Mouse (Mus musculus): Measurements from ENCODE around the gene Ets1. TPM values are rescaled to one million over a fixed set of nuclear protein-coding genes. Genes with fewer than 3 reads are reported as not detected.

The Ets1 gene
- polyA plus RNA-seq, 1 experiment from 2014 or later = 48.5 TPM

GRCm38 (mm10) chr9:32607218-32607617 is 28.8 kb upstream of the Ets1 start:
- Histone ChIP-seq H3K27ac (no peak overlapping the region), H3K36me3 (no peaks in the 10 kb centered on the region), H3K4me2 (no peak overlapping the region), H3K4me1 (replicated peaks) (peaks cover 17% of the 10 kb centered on the region), H3K27me3 (peaks cover 4% of the 10 kb centered on the region; the same call in 1 of the 2 replicates), H3K9ac (replicated peaks) (no peak overlapping the region), H3K4me3 (replicated peaks) (no peak overlapping the region), H3K9me3 (no peaks in the 10 kb centered on the region)
- 20% methylated on average over 7 of the region's 7 CpGs for WGBS
- no peak for ATAC-seq (ENCODE audit: insufficient number of reproducible peaks, insufficient read depth, low FRiP score, low TSS enrichment, low read depth)

DNA sequence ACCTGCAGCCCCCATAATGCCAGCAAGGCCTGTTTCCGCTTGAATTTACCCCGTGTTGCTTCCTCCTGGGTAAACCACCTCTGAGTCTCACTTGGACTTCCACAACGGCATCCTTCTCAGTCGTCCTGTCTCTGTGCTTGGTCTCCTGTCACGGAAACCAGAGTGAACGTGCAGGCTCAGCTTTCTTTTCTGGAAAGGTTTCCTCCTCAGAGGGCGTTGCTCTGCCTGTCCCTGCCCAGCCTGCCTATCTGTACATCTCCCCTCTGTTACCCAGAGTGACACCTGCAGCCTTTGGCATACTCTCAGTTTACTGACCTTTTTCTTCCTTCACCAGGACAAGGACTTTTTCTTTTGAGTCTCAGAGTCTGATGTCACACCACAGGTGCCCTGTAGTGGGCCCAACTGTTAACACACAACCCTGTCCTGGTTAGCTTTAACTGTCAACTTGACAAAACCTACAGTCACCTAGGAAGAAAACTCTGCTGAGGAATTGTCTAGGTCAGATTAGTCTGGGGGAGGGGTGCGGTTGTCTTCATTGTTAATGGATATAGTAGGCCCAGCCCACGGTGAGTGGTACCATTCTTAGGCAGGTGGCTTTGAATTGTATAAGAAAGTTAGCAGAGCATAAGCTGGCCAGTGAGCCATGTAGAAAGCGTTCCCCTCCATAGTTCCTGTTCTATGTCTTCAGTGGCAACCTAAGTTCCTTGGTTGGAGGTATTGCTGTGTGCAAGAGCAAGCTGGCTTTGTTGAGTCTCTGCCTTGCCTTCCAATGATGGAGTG is 27.0 kb upstream of the Ets1 start:
- no peak overlapping the region for H3K4me3 ChIP-seq (replicated peaks)
- no peak for ATAC-seq (ENCODE audit: insufficient number of reproducible peaks, insufficient read depth, low FRiP score, low TSS enrichment, low read depth)
- WGBS = 84% methylated on average over 10 of the region's 10 CpGs
- no peaks in the 10 kb centered on the region for H3K9me3 ChIP-seq
- no peak overlapping the region for H3K4me2 ChIP-seq
- peaks cover 4% of the 10 kb centered on the region; the same call in 1 of the 2 replicates for H3K27me3 ChIP-seq
- no peak overlapping the region for H3K27ac ChIP-seq
- H3K9ac ChIP-seq (replicated peaks) = no peak overlapping the region
- peaks cover 25% of the 10 kb centered on the region for H3K4me1 ChIP-seq (replicated peaks)
- H3K36me3 ChIP-seq = no peaks in the 10 kb centered on the region

- H3K9me3 ChIP-seq = no peaks in the 10 kb centered on the region
- H3K4me3 ChIP-seq (replicated peaks) = no peak overlapping the region
- no peak overlapping the region for H3K27ac ChIP-seq
- peaks cover 25% of the 10 kb centered on the region for H3K4me1 ChIP-seq (replicated peaks)
- no peak overlapping the region for H3K9ac ChIP-seq (replicated peaks)
- H3K4me2 ChIP-seq = no peak overlapping the region
- peaks cover 7% of the 10 kb centered on the region for H3K27me3 ChIP-seq
- WGBS = 88% methylated on average over 8 of the region's 8 CpGs
- no peak for ATAC-seq (ENCODE audit: insufficient number of reproducible peaks, insufficient read depth, low FRiP score, low TSS enrichment, low read depth)
- H3K36me3 ChIP-seq = no peaks in the 10 kb centered on the region
These were observed 25.8 kb upstream of the Ets1 start for GRCm38 (mm10) chr9:32610218-32610617.

- Histone ChIP-seq H3K27ac (no peak overlapping the region), H3K9ac (replicated peaks) (no peak overlapping the region), H3K36me3 (no peaks in the 10 kb centered on the region), H3K4me3 (replicated peaks) (no peak overlapping the region), H3K27me3 (peaks cover 7% of the 10 kb centered on the region), H3K4me1 (replicated peaks) (peaks cover 25% of the 10 kb centered on the region), H3K4me2 (no peak overlapping the region), H3K9me3 (no peaks in the 10 kb centered on the region)
- no peak for ATAC-seq (ENCODE audit: insufficient number of reproducible peaks, insufficient read depth, low FRiP score, low TSS enrichment, low read depth)
- 56% methylated on average over 4 of the region's 4 CpGs for WGBS
These were observed 25.4 kb upstream of the Ets1 start for GRCm38 (mm10) chr9:32610631-32611030.

GRCm38 (mm10) chr9:32611340-32611739 is 24.7 kb upstream of the Ets1 start:
- Histone ChIP-seq H3K4me2 (no peak overlapping the region), H3K27me3 (peaks cover 3% of the 10 kb centered on the region; the same call in 1 of the 2 replicates), H3K27ac (no peak overlapping the region), H3K9me3 (no peaks in the 10 kb centered on the region), H3K9ac (replicated peaks) (no peak overlapping the region), H3K4me3 (replicated peaks) (no peak overlapping the region), H3K4me1 (replicated peaks) (peaks cover 25% of the 10 kb centered on the region), H3K36me3 (no peaks in the 10 kb centered on the region)
- WGBS = 89% methylated on average over 4 of the region's 4 CpGs
- no peak for ATAC-seq (ENCODE audit: insufficient number of reproducible peaks, insufficient read depth, low FRiP score, low TSS enrichment, low read depth)

- H3K4me1 ChIP-seq (replicated peaks) = peaks cover 18% of the 10 kb centered on the region
- WGBS = 84% methylated on average over 5 of the region's 5 CpGs
- H3K9me3 ChIP-seq = no peaks in the 10 kb centered on the region
- no peak overlapping the region for H3K9ac ChIP-seq (replicated peaks)
- ATAC-seq (ENCODE audit: insufficient number of reproducible peaks, insufficient read depth, low FRiP score, low TSS enrichment, low read depth) = no peak
- no peak overlapping the region for H3K27ac ChIP-seq
- H3K4me2 ChIP-seq = no peak overlapping the region
- no peak overlapping the region for H3K4me3 ChIP-seq (replicated peaks)
- no peaks in the 10 kb centered on the region for H3K36me3 ChIP-seq
- H3K27me3 ChIP-seq = peaks cover 3% of the 10 kb centered on the region; the same call in 1 of the 2 replicates
These were observed 23.6 kb upstream of the Ets1 start for GRCm38 (mm10) chr9:32612426-32612825.

DNA sequence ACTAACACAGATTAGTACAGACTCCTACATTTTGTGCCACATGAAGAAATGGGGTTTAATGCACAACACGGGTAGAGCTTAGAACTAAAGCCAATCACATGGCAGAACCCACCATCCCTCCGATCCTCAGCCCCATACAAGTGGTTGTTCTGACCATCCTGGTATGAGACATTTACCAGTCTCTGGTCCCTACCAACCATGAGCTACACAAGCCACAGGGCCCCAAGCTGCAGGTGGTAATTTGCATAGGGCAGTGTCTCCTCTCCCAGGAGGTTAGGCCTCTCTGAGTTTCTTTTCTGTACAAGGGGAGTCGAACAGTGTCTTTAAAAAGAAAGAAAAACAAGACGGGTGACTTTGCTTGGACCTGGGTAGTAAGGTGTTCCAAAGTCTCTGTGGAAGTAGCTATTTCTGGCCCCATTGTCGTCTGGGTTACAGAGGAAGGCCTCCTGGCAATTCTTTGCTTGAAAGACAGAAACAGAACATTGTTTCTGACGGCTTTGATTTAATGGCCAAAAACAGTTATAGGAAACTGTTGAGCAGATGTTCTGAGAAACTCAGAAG is 23.1 kb upstream of the Ets1 start:
- Histone ChIP-seq H3K4me3 (replicated peaks) (no peak overlapping the region), H3K27me3 (peaks cover 3% of the 10 kb centered on the region; the same call in 1 of the 2 replicates), H3K4me1 (replicated peaks) (peaks cover 14% of the 10 kb centered on the region), H3K9ac (replicated peaks) (no peak overlapping the region), H3K36me3 (no peaks in the 10 kb centered on the region), H3K9me3 (no peaks in the 10 kb centered on the region), H3K4me2 (no peak overlapping the region), H3K27ac (no peak overlapping the region)
- WGBS = 56% methylated on average over 6 of the region's 6 CpGs
- ATAC-seq (ENCODE audit: insufficient number of reproducible peaks, insufficient read depth, low FRiP score, low TSS enrichment, low read depth) = no peak

GRCm38 (mm10) chr9:32614191-32614590 is 21.8 kb upstream of the Ets1 start:
- H3K9ac ChIP-seq (replicated peaks) = no peak overlapping the region
- H3K4me3 ChIP-seq (replicated peaks) = no peak overlapping the region
- peaks cover 14% of the 10 kb centered on the region for H3K4me1 ChIP-seq (replicated peaks)
- no peaks in the 10 kb centered on the region for H3K9me3 ChIP-seq
- H3K27ac ChIP-seq = no peak overlapping the region
- 86% methylated on average over 9 of the region's 9 CpGs for WGBS
- H3K27me3 ChIP-seq = peaks cover 3% of the 10 kb centered on the region; the same call in 1 of the 2 replicates
- ATAC-seq (ENCODE audit: insufficient number of reproducible peaks, insufficient read depth, low FRiP score, low TSS enrichment, low read depth) = no peak
- no peak overlapping the region for H3K4me2 ChIP-seq
- H3K36me3 ChIP-seq = no peaks in the 10 kb centered on the region

- Histone ChIP-seq H3K4me1 (replicated peaks) (peaks cover 15% of the 10 kb centered on the region), H3K4me3 (replicated peaks) (no peak overlapping the region), H3K27ac (no peak overlapping the region), H3K27me3 (peaks cover 3% of the 10 kb centered on the region; the same call in 1 of the 2 replicates), H3K4me2 (no peak overlapping the region), H3K9me3 (no peaks in the 10 kb centered on the region), H3K9ac (replicated peaks) (no peak overlapping the region), H3K36me3 (no peaks in the 10 kb centered on the region)
- ATAC-seq (ENCODE audit: insufficient number of reproducible peaks, insufficient read depth, low FRiP score, low TSS enrichment, low read depth) = no peak
- 94% methylated on average over 6 of the region's 6 CpGs for WGBS
These were observed 20.6 kb upstream of the Ets1 start for GRCm38 (mm10) chr9:32615461-32615860.

DNA sequence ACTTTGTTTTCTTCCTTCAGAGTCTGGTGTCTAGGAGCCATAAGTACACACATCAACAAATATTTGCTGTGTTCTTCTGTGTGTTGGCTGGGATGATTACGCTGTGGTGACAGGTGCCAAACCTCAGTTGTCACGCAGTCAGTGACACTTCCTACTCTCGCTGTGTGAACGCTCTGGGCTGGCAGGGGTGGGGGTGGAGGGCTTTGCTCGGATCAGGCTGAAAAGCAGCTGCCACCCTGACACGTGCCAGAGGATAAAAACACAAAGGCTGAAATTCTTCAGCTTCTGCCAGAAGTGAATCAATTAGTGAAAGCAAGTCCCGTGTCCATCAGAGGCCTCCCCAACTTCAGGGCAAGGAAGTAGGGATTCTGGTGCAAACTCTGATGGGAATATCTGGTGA is 20.0 kb upstream of the Ets1 start:
- Histone ChIP-seq H3K9me3 (no peaks in the 10 kb centered on the region), H3K27me3 (peaks cover 3% of the 10 kb centered on the region; the same call in 1 of the 2 replicates), H3K4me1 (replicated peaks) (peaks cover 11% of the 10 kb centered on the region), H3K9ac (replicated peaks) (no peak overlapping the region), H3K36me3 (no peaks in the 10 kb centered on the region), H3K4me3 (replicated peaks) (no peak overlapping the region), H3K4me2 (no peak overlapping the region), H3K27ac (no peak overlapping the region)
- no peak for ATAC-seq (ENCODE audit: insufficient number of reproducible peaks, insufficient read depth, low FRiP score, low TSS enrichment, low read depth)
- WGBS = 57% methylated on average over 7 of the region's 7 CpGs

GRCm38 (mm10) chr9:32616516-32617429 is 19.2 kb upstream of the Ets1 start:
- no peaks in the 10 kb centered on the region for H3K36me3 ChIP-seq
- 89% methylated on average over 5 of the region's 5 CpGs for WGBS
- peaks cover 11% of the 10 kb centered on the region for H3K4me1 ChIP-seq (replicated peaks)
- no peak overlapping the region for H3K9ac ChIP-seq (replicated peaks)
- H3K4me3 ChIP-seq (replicated peaks) = no peak overlapping the region
- H3K4me2 ChIP-seq = no peak overlapping the region
- peaks cover 3% of the 10 kb centered on the region; the same call in 1 of the 2 replicates for H3K27me3 ChIP-seq
- no peak overlapping the region for H3K27ac ChIP-seq
- no peaks in the 10 kb centered on the region for H3K9me3 ChIP-seq
- ATAC-seq (ENCODE audit: insufficient number of reproducible peaks, insufficient read depth, low FRiP score, low TSS enrichment, low read depth) = no peak

All from limb, embryonic 12.5 days (tissue).